Mouse (Mus musculus): ENCODE measurements at regions not wholly inside any gene's neighbourhood (a gene's known extent, or its start where the extent isn't known, plus 50 kb on each side); places are given as distances from the start of the nearest gene placed in this dataset.
A peak's percentile ranks its signal among the peaks of the same experiment; 100 is the strongest.

- DNase-seq = no peak
Observed at GRCm38 (mm10) chr3:21859436-21859835, 217.0 kb upstream of the Tbl1xr1 start.

GRCm38 (mm10) chr3:21860915-21861635 lies 215.4 kb upstream of the Tbl1xr1 start:
- WGBS = 63% methylated on average over 4 of the region's 4 CpGs
- Histone ChIP-seq H3K27ac (ENCODE audit: low read depth) (no peak overlapping the region), H3K9ac (no peak overlapping the region), H3K27me3 (ENCODE audit: insufficient read depth, low read length) (no peaks in the 10 kb centered on the region), H3K36me3 (ENCODE audit: insufficient read depth) (no peaks in the 10 kb centered on the region), H3K4me1 (ENCODE audit: insufficient read depth) (no peaks in the 10 kb centered on the region), H3K4me2 (no peak overlapping the region), H3K9me3 (ENCODE audit: low read depth, low read length) (no peaks in the 10 kb centered on the region), H3K4me3 (ENCODE audit: low read depth, low read length) (no peak overlapping the region)
- no peak for DNase-seq
- no peak for TF ChIP-seq CTCF (IDR thresholded peaks at IDR 0.05; ENCODE audit: low read depth)
- ATAC-seq (ENCODE audit: insufficient read depth) = no peak

More at GRCm38 (mm10) chr3:21859436-21859835, 217.0 kb upstream of the Tbl1xr1 start:
- H3K27me3 ChIP-seq (ENCODE audit: insufficient read depth, low read length) = no peaks in the 10 kb centered on the region
- no peak overlapping the region for H3K4me3 ChIP-seq (ENCODE audit: low read depth, low read length)
- no peak overlapping the region for H3K9ac ChIP-seq
- no peaks in the 10 kb centered on the region for H3K4me1 ChIP-seq (ENCODE audit: insufficient read depth)
- no peak overlapping the region for H3K27ac ChIP-seq (ENCODE audit: low read depth)
- no peaks in the 10 kb centered on the region for H3K9me3 ChIP-seq (ENCODE audit: low read depth, low read length)
- H3K4me2 ChIP-seq = no peak overlapping the region
- TF ChIP-seq CTCF (IDR thresholded peaks at IDR 0.05; ENCODE audit: low read depth) = no peak
- no peaks in the 10 kb centered on the region for H3K36me3 ChIP-seq (ENCODE audit: insufficient read depth)
- no peak for ATAC-seq (ENCODE audit: insufficient read depth)
- WGBS = 89% methylated on average over 1 of the region's 1 CpGs

- H3K4me2 ChIP-seq = no peak overlapping the region
- WGBS = 84% methylated on average over 4 of the region's 4 CpGs
- ATAC-seq (ENCODE audit: insufficient read depth) (no peak), DNase-seq (no peak)
- H3K4me3 ChIP-seq (ENCODE audit: low read depth, low read length) = no peak overlapping the region
- H3K9ac ChIP-seq = no peak overlapping the region
- H3K36me3 ChIP-seq (ENCODE audit: insufficient read depth) = no peaks in the 10 kb centered on the region
- H3K4me1 ChIP-seq (ENCODE audit: insufficient read depth) = no peaks in the 10 kb centered on the region
- H3K9me3 ChIP-seq (ENCODE audit: low read depth, low read length) = no peaks in the 10 kb centered on the region
- H3K27ac ChIP-seq (ENCODE audit: low read depth) = no peak overlapping the region
- TF ChIP-seq CTCF (IDR thresholded peaks at IDR 0.05; ENCODE audit: low read depth) = no peak
- no peaks in the 10 kb centered on the region for H3K27me3 ChIP-seq (ENCODE audit: insufficient read depth, low read length)
Observed at GRCm38 (mm10) chr3:21861636-21861970, 214.8 kb upstream of the Tbl1xr1 start.

- Histone ChIP-seq H3K36me3 (ENCODE audit: insufficient read depth) (no peaks in the 10 kb centered on the region), H3K9me3 (ENCODE audit: low read depth, low read length) (no peaks in the 10 kb centered on the region), H3K4me2 (no peak overlapping the region), H3K27me3 (ENCODE audit: insufficient read depth, low read length) (no peaks in the 10 kb centered on the region), H3K9ac (no peak overlapping the region), H3K4me1 (ENCODE audit: insufficient read depth) (no peaks in the 10 kb centered on the region), H3K27ac (ENCODE audit: low read depth) (no peak overlapping the region), H3K4me3 (ENCODE audit: low read depth, low read length) (no peak overlapping the region)
- ATAC-seq (ENCODE audit: insufficient read depth) (no peak), DNase-seq (peak; percentile 48)
- WGBS = 36% methylated on average over 5 of the region's 5 CpGs
- no peak for TF ChIP-seq CTCF (IDR thresholded peaks at IDR 0.05; ENCODE audit: low read depth)
Observed at GRCm38 (mm10) chr3:21864391-21864790, 212.1 kb upstream of the Tbl1xr1 start.

GRCm38 (mm10) chr3:21865856-21866255 lies 210.6 kb upstream of the Tbl1xr1 start:
- 86% methylated on average over 1 of the region's 1 CpGs for WGBS
- H3K4me3 ChIP-seq (ENCODE audit: low read depth, low read length) = no peak overlapping the region
- H3K27me3 ChIP-seq (ENCODE audit: insufficient read depth, low read length) = no peaks in the 10 kb centered on the region
- no peak for TF ChIP-seq CTCF (IDR thresholded peaks at IDR 0.05; ENCODE audit: low read depth)
- no peak for ATAC-seq (ENCODE audit: insufficient read depth)
- no peak overlapping the region for H3K4me2 ChIP-seq
- no peak overlapping the region for H3K9ac ChIP-seq
- H3K27ac ChIP-seq (ENCODE audit: low read depth) = no peak overlapping the region
- no peaks in the 10 kb centered on the region for H3K9me3 ChIP-seq (ENCODE audit: low read depth, low read length)
- no peaks in the 10 kb centered on the region for H3K36me3 ChIP-seq (ENCODE audit: insufficient read depth)
- H3K4me1 ChIP-seq (ENCODE audit: insufficient read depth) = no peaks in the 10 kb centered on the region
- DNase-seq = no peak

- TF ChIP-seq CTCF (IDR thresholded peaks at IDR 0.05; ENCODE audit: low read depth) = no peak
- no peak for ATAC-seq (ENCODE audit: insufficient read depth)
- Histone ChIP-seq H3K36me3 (ENCODE audit: insufficient read depth) (no peaks in the 10 kb centered on the region), H3K4me3 (ENCODE audit: low read depth, low read length) (no peak overlapping the region), H3K9me3 (ENCODE audit: low read depth, low read length) (no peaks in the 10 kb centered on the region), H3K4me2 (no peak overlapping the region), H3K4me1 (ENCODE audit: insufficient read depth) (no peaks in the 10 kb centered on the region), H3K27me3 (ENCODE audit: insufficient read depth, low read length) (no peaks in the 10 kb centered on the region), H3K27ac (ENCODE audit: low read depth) (no peak overlapping the region), H3K9ac (no peak overlapping the region)
- WGBS = 69% methylated on average over 2 of the region's 2 CpGs
- DNase-seq = no peak
Observed at GRCm38 (mm10) chr3:21878396-21878795, 198.1 kb upstream of the Tbl1xr1 start.

- Histone ChIP-seq H3K9me3 (ENCODE audit: low read depth, low read length) (no peaks in the 10 kb centered on the region), H3K9ac (no peak overlapping the region), H3K4me3 (ENCODE audit: low read depth, low read length) (no peak overlapping the region), H3K36me3 (ENCODE audit: insufficient read depth) (no peaks in the 10 kb centered on the region), H3K27ac (ENCODE audit: low read depth) (no peak overlapping the region), H3K4me1 (ENCODE audit: insufficient read depth) (no peaks in the 10 kb centered on the region), H3K4me2 (no peak overlapping the region), H3K27me3 (ENCODE audit: insufficient read depth, low read length) (no peaks in the 10 kb centered on the region)
- DNase-seq = no peak
- 61% methylated on average over 3 of the region's 3 CpGs for WGBS
- no peak for ATAC-seq (ENCODE audit: insufficient read depth)
- TF ChIP-seq CTCF (IDR thresholded peaks at IDR 0.05; ENCODE audit: low read depth) = no peak
Observed at GRCm38 (mm10) chr3:21884216-21884615, 192.2 kb upstream of the Tbl1xr1 start.
